30 mouse cellular contexts compared by ENCODE assay signal in the genomic region with DNA sequence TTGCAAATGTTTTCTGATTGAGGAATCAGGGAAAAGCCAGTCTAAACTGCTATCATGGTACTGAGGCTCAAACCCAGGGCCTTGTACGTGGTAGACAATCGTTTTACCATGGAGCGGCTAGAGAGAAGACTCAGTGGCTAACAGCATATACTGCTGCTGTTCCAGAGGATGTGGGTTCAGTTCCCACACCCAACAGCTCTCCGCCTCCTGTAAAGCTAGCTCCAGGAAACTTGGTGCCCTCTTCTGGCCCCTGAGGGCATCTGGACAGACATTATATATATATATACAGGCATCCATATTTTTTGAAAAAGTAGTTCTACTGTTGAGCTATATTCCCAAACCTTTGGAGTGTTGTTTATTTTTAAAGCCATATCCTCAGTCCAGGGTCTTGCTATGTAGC. TPM values are rescaled to one million over a fixed set of nuclear protein-coding genes. Genes with fewer than 3 reads are reported as not detected.
A peak's percentile ranks its signal among the peaks of the same experiment; 100 is the strongest.
DNase-seq lines count a peak whose midpoint lies in the region; ATAC-seq and TF ChIP-seq lines count a peak whose summit lies in the region.
"Had no signal": no experiment of that assay in that cellular context is flagged by ENCODE, and none has a peak within 500 bp of the region (broad histone marks: within the 10 kb centered on the region; RNA-seq: fewer than 3 reads in every experiment).

No protein-coding gene starts in this region.

- H3K79me2 ChIP-seq in MEL (ENCODE audit: control insufficient read depth, insufficient read depth, low read length, poor library complexity), result no peaks in the 10 kb centered on the region

- no peak for TF ChIP-seq POLR2A in MEL (IDR thresholded peaks at IDR 0.05; ENCODE audit: control insufficient read depth in 1 of 2, insufficient read depth in 1 of 2, low read depth in 1 of 2, low read length in 2 of 2, poor library complexity in 1 of 2)

- 97% methylated on average over 4 of the region's 4 CpGs for WGBS in hindbrain, embryonic 13.5 days
- WGBS in forebrain, postnatal 0 days, result 94% methylated on average over 4 of the region's 4 CpGs

- intact Hi-C loops in heart, postnatal 10 days (cut with DNase I), result no loop called here

- no peak for TF ChIP-seq EP300 in MEL (IDR thresholded peaks at IDR 0.05; ENCODE audit: low read depth in 1 of 2, low read length in 2 of 2)

- no peak overlapping the region for H3K27ac ChIP-seq in MEL (ENCODE audit: control insufficient read depth, low read depth, low read length)
- H3K27ac ChIP-seq in hindbrain, embryonic 13.5 days, result no peak overlapping the region
- H3K27ac ChIP-seq in forebrain, postnatal 0 days (ENCODE audit: low read depth, low read length), result no peak overlapping the region
- H3K27ac ChIP-seq: embryonic facial prominence, embryonic 10.5 days; embryonic facial prominence, embryonic 13.5 days; forebrain, embryonic 12.5 days; forebrain, embryonic 15.5 days; heart, adult 2 months; heart, embryonic 10.5 days; heart, embryonic 13.5 days; hindbrain, embryonic 12.5 days had no signal

- no peaks in the 10 kb centered on the region; a peak in 1 of 4 replicates for H3K36me3 ChIP-seq in MEL (ENCODE audit: control insufficient read depth in 1 of 2, insufficient read depth in 2 of 2, low read length in 2 of 2)
- no peaks in the 10 kb centered on the region for H3K36me3 ChIP-seq in hindbrain, embryonic 13.5 days
- H3K36me3 ChIP-seq in forebrain, postnatal 0 days (ENCODE audit: insufficient read depth), result no peaks in the 10 kb centered on the region
- H3K36me3 ChIP-seq: embryonic facial prominence, embryonic 10.5 days; embryonic facial prominence, embryonic 13.5 days; forebrain, embryonic 12.5 days; forebrain, embryonic 15.5 days; heart, embryonic 10.5 days; heart, embryonic 13.5 days; hindbrain, embryonic 12.5 days had no signal

- H3K9me3 ChIP-seq in MEL (replicated peaks; ENCODE audit: insufficient read depth, low read length), result no peaks in the 10 kb centered on the region
- H3K9me3 ChIP-seq in hindbrain, embryonic 13.5 days, result no peaks in the 10 kb centered on the region
- no peaks in the 10 kb centered on the region for H3K9me3 ChIP-seq in forebrain, postnatal 0 days (ENCODE audit: low read length)
- H3K9me3 ChIP-seq: embryonic facial prominence, embryonic 10.5 days; embryonic facial prominence, embryonic 13.5 days; forebrain, embryonic 12.5 days; forebrain, embryonic 15.5 days; heart, embryonic 10.5 days; heart, embryonic 13.5 days; hindbrain, embryonic 12.5 days had no signal

- peaks cover 0 to 7% of the 10 kb centered on the region in 2 experiments; a peak in 2 of 4 replicates for H3K4me1 ChIP-seq in MEL (ENCODE audit: control insufficient read depth in 1 of 2, insufficient read depth in 2 of 2, low read length in 2 of 2)
- peaks cover 33% of the 10 kb centered on the region for H3K4me1 ChIP-seq in hindbrain, embryonic 13.5 days (replicated peaks)
- 0 out of 2 replicates have a peak, but pooled peaks cover 7% of the 10 kb centered on the region for H3K4me1 ChIP-seq in forebrain, postnatal 0 days (ENCODE audit: insufficient read depth)

- no peak; a peak in 1 of 6 replicates for TF ChIP-seq CTCF in MEL (IDR thresholded peaks at IDR 0.05 in 2 of 3, conservative IDR thresholded peaks at IDR 0.05 in 1 of 3; ENCODE audit: control insufficient read depth in 1 of 3, insufficient read depth in 1 of 3, low read depth in 2 of 3, low read length in 3 of 3, poor library complexity in 1 of 3, severe bottlenecking in 1 of 3)
- TF ChIP-seq CTCF in forebrain, postnatal 0 days (IDR thresholded peaks at IDR 0.05; ENCODE audit: low read depth), result no peak

- no peak overlapping the region for H3K4me2 ChIP-seq in hindbrain, embryonic 13.5 days
- H3K4me2 ChIP-seq in forebrain, postnatal 0 days (ENCODE audit: low read depth), result no peak overlapping the region
- H3K4me2 ChIP-seq: embryonic facial prominence, embryonic 13.5 days; forebrain, embryonic 12.5 days; forebrain, embryonic 15.5 days; heart, embryonic 13.5 days; hindbrain, embryonic 12.5 days had no signal

- DNase-seq in thymus, postnatal 0 days (ENCODE audit: low spot score), result peak; percentile 31
- DNase-seq in thymus, adult 18-20 months, result no peak
- DNase-seq in CD4-positive helper T cell, adult 2 months (ENCODE audit: low read depth, low spot score), result peak; percentile 58
- no peak for DNase-seq in MEL (ENCODE audit: low read depth, low spot score)
- DNase-seq in heart, postnatal 10 days, result no peak
- no peak for DNase-seq in forebrain, postnatal 0 days
- DNase-seq: adrenal gland, postnatal 14 days; cerebellum, adult 11 months; cerebellum, adult 2 months; cerebellum, adult 9-11 months; cerebellum, postnatal 25 days; embryo, embryonic 11 days; gastrocnemius, postnatal 10 days; gastrocnemius, postnatal 36 days; heart, adult 2 months had no signal

- no peak overlapping the region for H3K9ac ChIP-seq in MEL (ENCODE audit: control insufficient read depth, low read depth, low read length, poor library complexity, severe bottlenecking)
- no peak overlapping the region for H3K9ac ChIP-seq in hindbrain, embryonic 13.5 days
- no peak overlapping the region for H3K9ac ChIP-seq in forebrain, postnatal 0 days
- H3K9ac ChIP-seq: embryonic facial prominence, embryonic 13.5 days; forebrain, embryonic 12.5 days; forebrain, embryonic 15.5 days; heart, embryonic 13.5 days; hindbrain, embryonic 12.5 days had no signal

- no peak overlapping the region for H3K4me3 ChIP-seq in MEL (ENCODE audit: control insufficient read depth in 1 of 2, insufficient read depth in 1 of 2, low read depth in 2 of 2, low read length in 2 of 2)
- no peak overlapping the region for H3K4me3 ChIP-seq in hindbrain, embryonic 13.5 days
- no peak overlapping the region for H3K4me3 ChIP-seq in forebrain, postnatal 0 days (ENCODE audit: low read depth, low read length)
- H3K4me3 ChIP-seq: embryonic facial prominence, embryonic 10.5 days; embryonic facial prominence, embryonic 13.5 days; erythroblast, embryonic 14.5 days; forebrain, embryonic 12.5 days; forebrain, embryonic 15.5 days; heart, adult 2 months; heart, embryonic 10.5 days; heart, embryonic 13.5 days; hindbrain, embryonic 12.5 days had no signal

- peak; percentile 32 for ATAC-seq in inflammation-experienced regulatory T-cells, adult 6 months
- ATAC-seq in hindbrain, embryonic 13.5 days (ENCODE audit: low FRiP score), result no peak
- ATAC-seq in forebrain, postnatal 0 days, result no peak
- ATAC-seq: forebrain, embryonic 15.5 days; hindbrain, embryonic 16.5 days; intestine, postnatal 0 days had no signal

- no peak for TF ChIP-seq RAD21 in MEL (IDR thresholded peaks at IDR 0.05; ENCODE audit: low read depth, low read length)

- no peaks in the 10 kb centered on the region for H3K27me3 ChIP-seq in MEL (ENCODE audit: control insufficient read depth in 1 of 2, insufficient read depth in 2 of 2, low read length in 2 of 2)
- H3K27me3 ChIP-seq in hindbrain, embryonic 13.5 days, result no peaks in the 10 kb centered on the region
- no peaks in the 10 kb centered on the region for H3K27me3 ChIP-seq in forebrain, postnatal 0 days (ENCODE audit: insufficient read depth, low read length)
- H3K27me3 ChIP-seq: forebrain, embryonic 15.5 days had no signal

TF ChIP-seq in MEL, 35 proteins besides CTCF, POLR2A, EP300 and RAD21:
- peak; percentile 25; the same call in 1 of the 2 replicates for TF ChIP-seq SMC3 (IDR thresholded peaks at IDR 0.05; ENCODE audit: low read depth, low read length)
- TF ChIP-seq ETS1 (IDR thresholded peaks at IDR 0.05; ENCODE audit: low read depth, low read length), result no peak
- no peak for TF ChIP-seq MAZ (IDR thresholded peaks at IDR 0.05; ENCODE audit: low read depth, low read length)
- TF ChIP-seq GATA1 (IDR thresholded peaks at IDR 0.05; ENCODE audit: low read depth, low read length), result no peak

RNA-seq across cellular contexts. Expression of a gene that starts 8.1 kb away (rescaled TPM):
- 1.3 TPM in 2 replicates for polyA plus RNA-seq in thymus, postnatal 0 days (2015; fragmentation: Nextera tagmentation; extraction: Ambion mirVana)
- total RNA-seq in MEL (2012; rRNA removed), result not detected in 2 replicates
- polyA plus RNA-seq in MEL (2012; ENCODE audit: insufficient read depth in 1 of 2, insufficient read length in 2 of 2, low read depth in 1 of 2, low replicate concordance in 2 of 2, missing spikeins in 1 of 2), result under 1 TPM in 1 of 2 experiments, not detected in 1; 0.14 TPM
- polyA plus RNA-seq in inflammation-experienced regulatory T-cells, adult 6 months (2017; shearing (Covaris generic)), result 10 to 100 TPM in 2 of 3 experiments, 1 to 10 TPM in 1; 3.4 to 13.9 (median 10.1) TPM
- 5.1 and 6.8 TPM in 2 replicates for polyA plus RNA-seq in hindbrain, embryonic 13.5 days (2015; fragmentation: Nextera tagmentation; extraction: Ambion mirVana)
- 100 to 1,000 TPM; 121 to 139 TPM for total RNA-seq in heart, postnatal 10 days (2021)
- total RNA-seq in forebrain, postnatal 0 days (2014; rRNA removed), result 30.6 and 42.8 TPM in 2 replicates
- 29.4 and 30.3 TPM in 2 replicates for polyA plus RNA-seq in forebrain, postnatal 0 days (2015; fragmentation: Nextera tagmentation; extraction: Ambion mirVana)
- total RNA-seq: granulocyte monocyte progenitor cell, adult 5-6 weeks; hematopoietic stem cell, adult 5-6 weeks had no signal
- polyA plus RNA-seq: C2C12 had no signal

RNA-seq across cellular contexts. Expression of a gene that starts 24.1 kb away (rescaled TPM):
- 61.0 and 90.5 TPM in 2 replicates for polyA plus RNA-seq in thymus, postnatal 0 days (2015; fragmentation: Nextera tagmentation; extraction: Ambion mirVana)
- 54.4 and 64.2 TPM in 2 replicates for total RNA-seq in MEL (2012; rRNA removed)
- polyA plus RNA-seq in MEL (2012; ENCODE audit: insufficient read depth in 1 of 2, insufficient read length in 2 of 2, low read depth in 1 of 2, low replicate concordance in 2 of 2, missing spikeins in 1 of 2), result 10 to 100 TPM in 1 of 2 experiments, not detected in 1; 67.0 TPM
- 100 to 1,000 TPM; 124 to 242 (median 205) TPM for polyA plus RNA-seq in inflammation-experienced regulatory T-cells, adult 6 months (2017; shearing (Covaris generic))
- 86.8 and 88.0 TPM in 2 replicates for polyA plus RNA-seq in hindbrain, embryonic 13.5 days (2015; fragmentation: Nextera tagmentation; extraction: Ambion mirVana)
- 10 to 100 TPM; 73.6 to 77.1 TPM for total RNA-seq in heart, postnatal 10 days (2021)
- total RNA-seq in forebrain, postnatal 0 days (2014; rRNA removed), result 214 and 247 TPM in 2 replicates
- polyA plus RNA-seq in forebrain, postnatal 0 days (2015; fragmentation: Nextera tagmentation; extraction: Ambion mirVana), result 46.8 and 67.8 TPM in 2 replicates

RNA-seq across cellular contexts. Expression of a gene that starts 58.3 kb away (rescaled TPM):
- polyA plus RNA-seq in thymus, postnatal 0 days (2015; fragmentation: Nextera tagmentation; extraction: Ambion mirVana), result 27.4 and 34.1 TPM in 2 replicates
- total RNA-seq in MEL (2012; rRNA removed), result 417 and 426 TPM in 2 replicates
- polyA plus RNA-seq in MEL (2012; ENCODE audit: insufficient read depth in 1 of 2, insufficient read length in 2 of 2, low read depth in 1 of 2, low replicate concordance in 2 of 2, missing spikeins in 1 of 2), result 100 to 1,000 TPM in 1 of 2 experiments, not detected in 1; 602 TPM
- 10 to 100 TPM; 12.9 to 73.1 (median 57.3) TPM for polyA plus RNA-seq in inflammation-experienced regulatory T-cells, adult 6 months (2017; shearing (Covaris generic))
- 5.3 and 6.5 TPM in 2 replicates for polyA plus RNA-seq in hindbrain, embryonic 13.5 days (2015; fragmentation: Nextera tagmentation; extraction: Ambion mirVana)
- 10 to 100 TPM; 17.7 to 19.7 TPM for total RNA-seq in heart, postnatal 10 days (2021)
- total RNA-seq in forebrain, postnatal 0 days (2014; rRNA removed), result 34.7 and 55.2 TPM in 2 replicates
- 7.8 and 11.5 TPM in 2 replicates for polyA plus RNA-seq in forebrain, postnatal 0 days (2015; fragmentation: Nextera tagmentation; extraction: Ambion mirVana)

Comparison
In these comparisons a context has a peak if more than half of its experiments do, and no peak if none do; other contexts are left out.
1. DNase-seq: peak in thymus, postnatal 0 days (single experiment) and CD4-positive helper T cell, adult 2 months (single experiment); none in thymus, adult 18-20 months (0 of 2), MEL (single experiment), heart, postnatal 10 days (0 of 2) and forebrain, postnatal 0 days (single experiment).